Mouse (Mus musculus) midbrain, embryonic 15.5 days (tissue): ENCODE measurements around the gene Negr1. TPM values are rescaled to one million over a fixed set of nuclear protein-coding genes. Genes with fewer than 3 reads are reported as not detected.

Experiments
- ATAC-seq: fragments of 200-750 bp; cut with Nextera tagmentation; replicated peaks from 2 replicates; pipeline ENCODE4 v1.8.0; 2017; ENCODE audit warnings: moderate TSS enrichment
- H3K27ac ChIP-seq: fragments of 300-500 bp; sonication (generic); 2 replicates; pipeline ENCODE4 v1.5.1; 2015; ENCODE audit warnings: mild to moderate bottlenecking, inconsistent platforms
- H3K27me3 ChIP-seq: fragments of 300-500 bp; sonication (generic); replicated peaks from 2 replicates; pipeline ENCODE4 v1.6.1; 2015; ENCODE audit warnings: inconsistent platforms
- H3K36me3 ChIP-seq: fragments of 300-500 bp; sonication (generic); replicated peaks from 2 replicates; pipeline ENCODE4 v1.6.1; 2015; ENCODE audit warnings: inconsistent platforms
- H3K4me1 ChIP-seq: fragments of 300-500 bp; sonication (generic); 2 replicates; pipeline ENCODE4 v1.6.1; 2015; ENCODE audit warnings: inconsistent platforms
- H3K4me2 ChIP-seq: fragments of 300-500 bp; sonication (generic); 2 replicates; pipeline ENCODE4 v1.6.1; 2015; ENCODE audit warnings: inconsistent platforms, mild to moderate bottlenecking, moderate library complexity
- H3K4me3 ChIP-seq: fragments of 300-500 bp; sonication (generic); 2 replicates; pipeline ENCODE4 v1.5.1; 2015; ENCODE audit warnings: mild to moderate bottlenecking, inconsistent platforms
- H3K9ac ChIP-seq: fragments of 300-500 bp; sonication (generic); 2 replicates; pipeline ENCODE4 v1.6.1; 2015; ENCODE audit warnings: mild to moderate bottlenecking, inconsistent platforms
- H3K9me3 ChIP-seq: fragments of 300-500 bp; sonication (generic); 2 replicates; pipeline ENCODE4 v1.6.1; 2016; ENCODE audit warnings: inconsistent platforms
- WGBS: fragments of 180-500 bp; shearing (Covaris S2); methylation state at CpG from one replicate; pipeline ENCODE4 v1.1.7; 2015; ENCODE audit warnings: mixed read lengths; 5-methylcytosine and 5-hydroxymethylcytosine counted together
- polyA plus RNA-seq: library from polyadenylated mRNA; unstranded; fragments of >200 nt; fragmentation: Nextera tagmentation; extraction: Ambion mirVana; gene quantifications from 2 replicates; pipeline ENCODE4 v1.2.1, GENCODE M21; 2015

Gene Negr1
- polyA plus RNA-seq, 1 experiment from 2014 or later = 69.4 TPM

GRCm38 (mm10) chr3:157190551-157190950 is 629.0 kb downstream of the Negr1 start:
- no peaks in the 10 kb centered on the region for H3K27me3 ChIP-seq
- 69% methylated on average over 3 of the region's 3 CpGs for WGBS
- H3K36me3 ChIP-seq = no peaks in the 10 kb centered on the region
- H3K4me3 ChIP-seq = no peak overlapping the region
- H3K9ac ChIP-seq = no peak overlapping the region
- H3K9me3 ChIP-seq = no peaks in the 10 kb centered on the region
- H3K4me1 ChIP-seq = peaks cover 9% of the 10 kb centered on the region
- H3K4me2 ChIP-seq = no peak overlapping the region
- no peak overlapping the region for H3K27ac ChIP-seq
- ATAC-seq = no peak

GRCm38 (mm10) chr3:157192021-157192420 is 630.4 kb downstream of the Negr1 start:
- Histone ChIP-seq H3K9me3 (no peaks in the 10 kb centered on the region), H3K4me2 (no peak overlapping the region), H3K9ac (no peak overlapping the region), H3K4me1 (peaks cover 9% of the 10 kb centered on the region), H3K4me3 (no peak overlapping the region), H3K27ac (no peak overlapping the region), H3K36me3 (no peaks in the 10 kb centered on the region), H3K27me3 (no peaks in the 10 kb centered on the region)
- WGBS = 48% methylated on average over 3 of the region's 3 CpGs
- no peak for ATAC-seq

DNA sequence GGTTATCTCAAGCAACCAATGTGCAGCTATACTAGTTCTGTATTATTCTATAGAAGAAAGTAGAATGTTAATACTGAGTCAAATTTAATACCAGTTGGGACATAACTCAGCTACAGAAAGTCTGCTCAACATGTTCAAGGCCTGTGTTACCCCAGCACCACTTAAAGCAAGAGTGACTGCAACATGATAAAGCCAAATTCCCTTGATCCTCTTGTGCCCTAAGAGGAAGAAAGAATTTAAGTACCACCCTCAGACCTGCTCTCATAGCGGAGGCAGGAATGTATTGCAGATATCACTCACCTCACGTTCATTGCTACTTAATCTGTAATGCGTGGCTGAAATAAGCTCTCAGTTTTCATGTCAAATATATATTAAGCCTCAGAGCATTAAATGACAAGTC is 631.5 kb downstream of the Negr1 start:
- Histone ChIP-seq H3K9ac (no peak overlapping the region), H3K4me1 (peaks cover 9% of the 10 kb centered on the region), H3K36me3 (no peaks in the 10 kb centered on the region), H3K27ac (no peak overlapping the region), H3K9me3 (no peaks in the 10 kb centered on the region), H3K4me2 (no peak overlapping the region), H3K27me3 (no peaks in the 10 kb centered on the region), H3K4me3 (no peak overlapping the region)
- 88% methylated on average over 3 of the region's 3 CpGs for WGBS
- ATAC-seq = no peak

GRCm38 (mm10) chr3:157198659-157199058 is 637.1 kb downstream of the Negr1 start:
- ATAC-seq = no peak
- Histone ChIP-seq H3K4me3 (no peak overlapping the region), H3K27me3 (no peaks in the 10 kb centered on the region), H3K9me3 (no peaks in the 10 kb centered on the region), H3K9ac (no peak overlapping the region), H3K36me3 (no peaks in the 10 kb centered on the region), H3K4me1 (0 out of 2 replicates have a peak, but pooled peaks cover 3% of the 10 kb centered on the region), H3K27ac (no peak overlapping the region), H3K4me2 (no peak overlapping the region)
- 84% methylated on average over 4 of the region's 4 CpGs for WGBS

- Histone ChIP-seq H3K36me3 (no peaks in the 10 kb centered on the region), H3K9me3 (no peaks in the 10 kb centered on the region), H3K4me1 (0 out of 2 replicates have a peak, but pooled peaks cover 3% of the 10 kb centered on the region), H3K9ac (no peak overlapping the region), H3K27me3 (no peaks in the 10 kb centered on the region), H3K27ac (no peak overlapping the region), H3K4me2 (no peak overlapping the region), H3K4me3 (no peak overlapping the region)
- WGBS = 93% methylated on average over 2 of the region's 2 CpGs
- ATAC-seq = no peak
Observed at GRCm38 (mm10) chr3:157201726-157202125, 640.1 kb downstream of the Negr1 start.

DNA sequence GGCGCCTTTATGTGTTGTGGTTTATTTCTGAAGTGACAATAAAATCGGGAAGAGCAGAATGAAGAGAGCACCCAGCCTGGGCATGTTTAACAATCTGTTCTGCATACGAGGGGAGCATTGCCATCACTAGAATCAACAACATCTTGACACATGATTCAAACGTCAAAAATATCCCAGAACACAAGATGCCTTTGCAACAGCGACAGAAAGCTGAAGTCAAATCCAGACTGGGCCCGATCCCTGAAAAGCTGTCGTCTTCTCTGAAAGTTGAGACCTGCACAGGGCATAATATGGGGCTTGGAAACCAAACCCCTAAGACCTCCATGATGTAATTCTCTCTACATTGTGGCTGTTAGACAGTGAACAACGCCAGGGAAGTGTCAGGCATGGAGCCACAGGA is 642.0 kb downstream of the Negr1 start:
- H3K27me3 ChIP-seq = no peaks in the 10 kb centered on the region
- WGBS = 87% methylated on average over 8 of the region's 8 CpGs
- no peak overlapping the region for H3K9ac ChIP-seq
- ATAC-seq = no peak
- H3K27ac ChIP-seq = no peak overlapping the region
- no peaks in the 10 kb centered on the region for H3K9me3 ChIP-seq
- H3K4me3 ChIP-seq = no peak overlapping the region
- H3K4me2 ChIP-seq = no peak overlapping the region
- H3K36me3 ChIP-seq = no peaks in the 10 kb centered on the region
- H3K4me1 ChIP-seq = 0 out of 2 replicates have a peak, but pooled peaks cover 3% of the 10 kb centered on the region

GRCm38 (mm10) chr3:157206752-157207151 is 645.2 kb downstream of the Negr1 start:
- no peak overlapping the region for H3K9ac ChIP-seq
- no peak for ATAC-seq
- WGBS = 32% methylated on average over 3 of the region's 3 CpGs

DNA sequence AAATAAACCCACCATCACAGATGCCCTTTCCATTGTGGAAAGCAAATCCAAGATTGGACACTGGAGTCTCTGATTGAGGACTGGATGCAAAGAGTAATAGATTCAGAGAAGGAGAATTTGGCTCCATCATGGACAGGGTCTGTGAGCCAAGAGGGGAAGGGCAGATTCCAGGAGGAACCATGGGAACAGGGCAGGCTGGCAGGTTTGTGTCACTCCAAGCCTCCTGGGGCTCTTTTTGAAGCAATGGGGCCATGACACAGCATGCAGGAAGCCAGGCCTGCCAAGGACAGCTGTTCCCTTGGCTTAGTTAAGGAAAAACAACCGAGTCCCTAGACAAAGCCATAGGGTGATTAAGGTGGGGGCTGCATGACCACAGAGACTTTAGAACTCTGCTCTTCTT is 647.4 kb downstream of the Negr1 start:
- Histone ChIP-seq H3K27ac (no peak overlapping the region), H3K4me1 (no peaks in the 10 kb centered on the region), H3K9me3 (no peaks in the 10 kb centered on the region), H3K4me2 (no peak overlapping the region), H3K27me3 (no peaks in the 10 kb centered on the region), H3K9ac (no peak overlapping the region), H3K36me3 (no peaks in the 10 kb centered on the region), H3K4me3 (no peak overlapping the region)
- 16% methylated on average over 1 of the region's 1 CpGs for WGBS
- ATAC-seq = peak; percentile 76

More at GRCm38 (mm10) chr3:157206752-157207151, 645.2 kb downstream of the Negr1 start:
- Histone ChIP-seq H3K27me3 (no peaks in the 10 kb centered on the region), H3K27ac (no peak overlapping the region), H3K4me3 (no peak overlapping the region), H3K4me2 (no peak overlapping the region), H3K4me1 (no peaks in the 10 kb centered on the region), H3K9me3 (no peaks in the 10 kb centered on the region), H3K36me3 (no peaks in the 10 kb centered on the region)

GRCm38 (mm10) chr3:157209386-157209785 is 647.8 kb downstream of the Negr1 start:
- H3K9me3 ChIP-seq = no peaks in the 10 kb centered on the region
- H3K4me3 ChIP-seq = no peak overlapping the region
- H3K4me1 ChIP-seq = no peaks in the 10 kb centered on the region
- H3K9ac ChIP-seq = no peak overlapping the region
- 85% methylated on average over 2 of the region's 2 CpGs for WGBS
- ATAC-seq = no peak
- H3K27me3 ChIP-seq = no peaks in the 10 kb centered on the region
- no peak overlapping the region for H3K27ac ChIP-seq
- H3K4me2 ChIP-seq = no peak overlapping the region
- no peaks in the 10 kb centered on the region for H3K36me3 ChIP-seq

- ATAC-seq = peak; percentile 56
- peak overlapping the region; percentile 68 for H3K27ac ChIP-seq
- peaks cover 23% of the 10 kb centered on the region for H3K4me1 ChIP-seq
- H3K9me3 ChIP-seq = no peaks in the 10 kb centered on the region
- H3K27me3 ChIP-seq = no peaks in the 10 kb centered on the region
- H3K9ac ChIP-seq = no peak overlapping the region
- no peaks in the 10 kb centered on the region for H3K36me3 ChIP-seq
- no peak overlapping the region for H3K4me2 ChIP-seq
- no peak overlapping the region for H3K4me3 ChIP-seq
- WGBS = 42% methylated on average over 5 of the region's 5 CpGs
Observed at GRCm38 (mm10) chr3:157215937-157216719, 654.5 kb downstream of the Negr1 start.

DNA sequence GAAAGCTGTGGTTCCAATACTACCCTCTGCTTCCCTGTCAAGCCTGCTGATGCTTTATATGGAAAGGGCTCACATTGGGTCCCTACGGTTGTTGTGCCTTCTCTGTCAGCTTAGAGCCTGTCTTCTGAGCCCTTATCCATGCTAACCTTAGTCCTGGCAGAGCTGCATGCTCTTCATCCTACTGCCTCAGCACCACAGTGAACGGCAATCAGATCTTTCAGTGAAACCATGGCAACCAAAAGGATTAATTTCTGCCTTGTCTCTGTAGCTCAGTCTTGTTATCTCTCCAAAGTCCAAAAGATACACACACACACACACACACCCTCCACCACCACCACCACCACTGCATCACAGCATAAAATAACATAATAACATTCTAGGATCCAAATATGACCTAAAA is 656.2 kb downstream of the Negr1 start:
- H3K4me1 ChIP-seq = peaks cover 23% of the 10 kb centered on the region
- no peaks in the 10 kb centered on the region for H3K9me3 ChIP-seq
- WGBS = 11% methylated on average over 2 of the region's 2 CpGs
- no peak overlapping the region for H3K4me3 ChIP-seq
- no peak overlapping the region for H3K9ac ChIP-seq
- H3K36me3 ChIP-seq = no peaks in the 10 kb centered on the region
- no peak overlapping the region for H3K4me2 ChIP-seq
- ATAC-seq = peak; percentile 81
- H3K27ac ChIP-seq = peak overlapping the region; percentile 70
- no peaks in the 10 kb centered on the region for H3K27me3 ChIP-seq

- Histone ChIP-seq H3K4me1 (no peaks in the 10 kb centered on the region), H3K9ac (no peak overlapping the region), H3K9me3 (no peaks in the 10 kb centered on the region), H3K4me3 (no peak overlapping the region), H3K27me3 (no peaks in the 10 kb centered on the region), H3K27ac (peak overlapping the region; percentile 20; the same call in 1 of the 2 replicates), H3K4me2 (no peak overlapping the region), H3K36me3 (no peaks in the 10 kb centered on the region)
- ATAC-seq = no peak; the same call in 1 of the 2 replicates
- WGBS = 46% methylated on average over 4 of the region's 4 CpGs
Observed at GRCm38 (mm10) chr3:157224920-157225319, 663.3 kb downstream of the Negr1 start.

DNA sequence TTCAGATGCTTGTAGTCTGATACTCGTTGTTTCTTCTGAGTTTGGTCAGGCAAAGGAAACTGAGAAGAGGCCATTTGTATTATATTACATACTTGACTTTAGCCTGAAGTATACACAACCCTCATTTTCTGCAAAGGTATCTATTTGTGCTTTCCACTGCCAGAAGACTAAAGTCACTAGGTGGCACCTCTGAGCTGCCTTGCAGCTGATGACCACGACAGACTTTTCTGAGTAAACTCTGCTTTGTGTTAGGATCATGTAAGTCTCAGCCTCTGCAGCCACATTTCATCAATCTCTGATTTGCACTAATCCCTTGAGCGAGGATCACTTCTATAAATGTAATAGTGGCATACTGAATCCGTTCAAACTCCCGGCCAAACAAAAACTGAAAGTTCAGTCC is 671.1 kb downstream of the Negr1 start:
- Histone ChIP-seq H3K27ac (no peak overlapping the region), H3K9me3 (no peaks in the 10 kb centered on the region), H3K4me2 (no peak overlapping the region), H3K27me3 (no peaks in the 10 kb centered on the region), H3K9ac (no peak overlapping the region), H3K36me3 (no peaks in the 10 kb centered on the region), H3K4me3 (no peak overlapping the region), H3K4me1 (no peaks in the 10 kb centered on the region)
- ATAC-seq = peak; percentile 50; the same call in 1 of the 2 replicates
- 25% methylated on average over 5 of the region's 5 CpGs for WGBS
